Mouse (Mus musculus) megakaryocyte-erythroid progenitor cell, adult 5-6 weeks (primary cell): ENCODE results near the gene Htr3b. TPM values are rescaled to one million over a fixed set of nuclear protein-coding genes. Genes with fewer than 3 reads are reported as not detected.

Experiments used
- ATAC-seq: replicated peaks from 2 replicates; pipeline ENCODE4 v1.8.0; 2016; ENCODE audit warnings: mild to moderate bottlenecking, inconsistent platforms; ENCODE audit not compliant: severe bottlenecking, poor library complexity, low FRiP score, low TSS enrichment
- total RNA-seq, 2 experiments: library from RNA; stranded (forward) in 1 of 2; stranded (reverse) in 1 of 2; fragments of 200-1000, 215-1000 nt in 1 of 2; fragments of >200 nt in 1 of 2; fragmentation: Nextera tagmentation in 1 of 2; gene quantifications; 2 replicates each; pipeline ENCODE4 v1.2.3; 2014 to 2017

Htr3b gene
- total RNA-seq, 2 experiments from 2014 or later = not detected

GRCm38 (mm10) chr9:48942349-48942748 lies 22.4 kb downstream of the Htr3b start:
- ATAC-seq = no peak

GRCm38 (mm10) chr9:48929436-48929835 lies 35.4 kb downstream of the Htr3b start:
- ATAC-seq = no peak

- no peak for ATAC-seq
Observed at GRCm38 (mm10) chr9:48928781-48929180, 36.0 kb downstream of the Htr3b start.

GRCm38 (mm10) chr9:48916011-48916788 lies 48.6 kb downstream of the Htr3b start:
- no peak for ATAC-seq

- no peak for ATAC-seq
Observed at GRCm38 (mm10) chr9:48910885-48911537, 53.8 kb downstream of the Htr3b start, which contains the start of gene Htr3a. Gene Htr3a, minus strand, starts transcription at chr9:48911099.

GRCm38 (mm10) chr9:48904421-48904820 lies 60.4 kb downstream of the Htr3b start:
- no peak for ATAC-seq

- ATAC-seq = no peak
Observed at GRCm38 (mm10) chr9:48903766-48904165, 61.0 kb downstream of the Htr3b start.

- no peak for ATAC-seq
Observed at GRCm38 (mm10) chr9:48898551-48898950, 66.2 kb downstream of the Htr3b start.

- ATAC-seq = no peak
Observed at GRCm38 (mm10) chr9:48895819-48896536, 68.8 kb downstream of the Htr3b start.

- no peak for ATAC-seq
Observed at GRCm38 (mm10) chr9:48894755-48895154, 70.0 kb downstream of the Htr3b start.

GRCm38 (mm10) chr9:48893986-48894385 lies 70.8 kb downstream of the Htr3b start:
- ATAC-seq = 0 out of 2 replicates have a peak, but pooled peaks have one; percentile 65

- no peak for ATAC-seq
Observed at GRCm38 (mm10) chr9:48889093-48889492, 75.7 kb downstream of the Htr3b start.

Other genes starting within 250 kb of the Htr3b start
- gene Zbtb16, start 128.8 kb downstream of the Htr3b start, total RNA-seq (2014; fragmentation: Nextera tagmentation) = 3.4 and 4.0 TPM in 2 replicates
- gene Zbtb16, start 128.8 kb downstream of the Htr3b start, total RNA-seq (2017) = 2.3 and 6.4 TPM in 2 replicates
- gene Htr3a, start 53.9 kb downstream of the Htr3b start, total RNA-seq (2014; fragmentation: Nextera tagmentation) = not detected in 2 replicates
- gene Htr3a, start 53.9 kb downstream of the Htr3b start, total RNA-seq (2017) = not detected in 2 replicates
- 3.1 and 9.8 TPM in 2 replicates for gene Usp28, start 20.4 kb upstream of the Htr3b start, total RNA-seq (2014; fragmentation: Nextera tagmentation)
- 5.6 and 11.9 TPM in 2 replicates for gene Usp28, start 20.4 kb upstream of the Htr3b start, total RNA-seq (2017)
- 35.6 and 47.0 TPM in 2 replicates for gene Zw10, start 90.6 kb upstream of the Htr3b start, total RNA-seq (2014; fragmentation: Nextera tagmentation)
- 37.4 and 38.4 TPM in 2 replicates for gene Zw10, start 90.6 kb upstream of the Htr3b start, total RNA-seq (2017)
- not detected in 2 replicates for gene Tmprss5, start 116.3 kb upstream of the Htr3b start, total RNA-seq (2014; fragmentation: Nextera tagmentation)
- not detected in 2 replicates for gene Tmprss5, start 116.3 kb upstream of the Htr3b start, total RNA-seq (2017)